Mouse (Mus musculus) ovary, postnatal 36 days (tissue): ENCODE data around the gene 4933400A11Rik.

Source experiments
- DNase-seq: peaks from one replicate; pipeline ENCODE4 v3.0.0; 2022; ENCODE audit warnings: low spot score, mixed read lengths

Gene 4933400A11Rik

GRCm38 (mm10) chrX:169779535-169779934 is at the start of gene 4933400A11Rik:
TSS of gene 4933400A11Rik (minus strand) at chrX:169779635.
- DNase-seq, result no peak

- no peak for DNase-seq
Observed at GRCm38 (mm10) chrX:169828136-169828535, 48.7 kb upstream of the 4933400A11Rik start.

- DNase-seq, result no peak
Observed at GRCm38 (mm10) chrX:169827720-169828119, 48.3 kb upstream of the 4933400A11Rik start.

- DNase-seq, result no peak
Observed at GRCm38 (mm10) chrX:169826947-169827346, 47.5 kb upstream of the 4933400A11Rik start.

DNA sequence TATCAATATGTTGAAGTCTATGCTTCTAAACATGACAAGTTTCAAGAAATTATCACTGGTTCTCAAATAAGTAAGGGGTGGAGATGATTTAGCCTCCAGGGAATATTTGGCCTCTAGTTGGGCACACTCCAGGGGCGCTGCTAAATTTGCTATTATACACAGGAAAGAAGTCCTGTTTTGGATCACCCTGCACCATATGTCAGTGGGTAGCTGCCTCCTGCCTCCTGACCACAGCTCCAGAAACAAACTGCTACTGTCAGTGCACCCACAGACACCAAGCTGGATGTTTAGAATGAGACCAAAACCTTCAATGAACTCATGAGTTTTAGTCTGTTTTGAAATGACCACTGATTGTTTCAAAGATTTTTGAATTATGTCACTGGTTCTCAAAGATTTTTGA is 34.2 kb upstream of the 4933400A11Rik start:
- DNase-seq, result no peak

- DNase-seq, result no peak
Observed at GRCm38 (mm10) chrX:169811783-169812182, 32.3 kb upstream of the 4933400A11Rik start.

DNA sequence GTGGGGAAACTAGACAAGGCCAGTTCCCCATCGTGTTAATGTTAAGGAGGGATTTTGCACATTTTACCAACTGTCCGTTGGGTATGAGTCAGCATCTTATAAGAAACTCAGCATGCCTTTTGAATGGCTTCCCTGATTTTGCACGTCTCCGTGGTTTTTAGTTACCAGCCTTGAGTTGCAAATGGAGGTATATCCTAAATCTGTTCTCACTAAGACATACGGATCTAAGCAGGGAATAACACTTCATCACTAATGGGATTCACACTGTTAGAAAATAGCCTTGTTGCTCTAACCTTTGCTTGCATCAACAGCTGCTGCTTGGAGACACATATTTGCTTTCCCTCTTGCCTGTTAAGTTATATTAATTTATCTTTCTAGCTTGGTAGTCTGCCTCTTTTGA is 31.9 kb upstream of the 4933400A11Rik start:
- no peak for DNase-seq

DNA sequence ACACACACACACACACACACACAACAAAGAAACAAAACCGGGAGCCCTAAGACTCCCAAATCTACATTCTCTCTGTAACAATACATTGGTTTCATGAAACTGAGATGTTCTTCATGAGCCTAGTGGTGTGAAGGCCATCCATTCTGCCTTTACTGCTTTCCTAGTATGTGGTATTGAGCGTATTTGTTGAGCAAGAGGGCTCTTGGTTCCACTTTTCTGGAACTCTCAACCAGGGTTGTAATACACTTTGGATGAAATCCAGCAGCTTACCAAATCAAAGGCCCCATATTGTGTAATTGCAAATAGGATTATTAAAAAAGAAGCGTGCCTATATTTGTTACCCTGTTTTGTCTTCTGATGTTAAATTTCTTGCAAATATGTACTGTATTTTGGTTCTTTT is 28.3 kb upstream of the 4933400A11Rik start:
- DNase-seq, result no peak

DNA sequence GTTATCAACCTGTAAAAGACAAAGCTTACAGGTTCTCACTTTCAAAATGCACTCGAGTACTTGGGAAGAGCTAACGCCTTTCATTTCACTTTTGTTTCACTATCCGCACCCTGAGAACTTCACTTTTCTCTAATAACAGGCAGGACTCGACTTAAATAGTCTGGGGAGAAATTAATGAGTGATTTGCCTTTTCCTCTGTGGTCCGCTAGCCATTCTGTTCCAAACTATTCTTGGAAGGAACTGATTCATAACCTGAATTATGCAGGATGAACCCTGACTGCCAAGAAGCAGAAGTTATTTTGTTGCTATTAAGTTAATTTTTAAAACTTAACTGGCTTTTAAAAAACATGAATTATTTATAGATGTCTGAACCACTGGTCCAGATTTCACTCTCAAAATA is 26.4 kb upstream of the 4933400A11Rik start:
- DNase-seq, result no peak

DNA sequence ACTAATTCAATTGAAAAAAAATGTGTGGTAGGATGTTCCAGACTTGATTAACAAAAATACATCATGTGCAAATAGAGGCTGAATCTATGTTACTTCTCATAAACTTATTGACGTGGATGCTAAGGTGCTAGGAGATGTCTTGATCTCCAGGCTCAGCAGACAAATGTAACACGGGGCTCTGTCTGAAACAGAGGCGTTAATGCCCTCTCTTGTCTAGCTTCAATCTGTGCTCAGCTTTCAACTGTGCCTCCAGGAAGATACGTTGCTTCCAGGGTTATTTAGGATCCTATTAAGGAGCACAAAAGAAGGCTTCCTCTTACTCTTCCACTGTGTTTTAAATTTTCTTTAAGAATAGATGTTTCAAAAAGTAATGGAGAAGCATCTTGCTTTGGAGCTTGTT is 20.8 kb upstream of the 4933400A11Rik start:
- no peak for DNase-seq

DNA sequence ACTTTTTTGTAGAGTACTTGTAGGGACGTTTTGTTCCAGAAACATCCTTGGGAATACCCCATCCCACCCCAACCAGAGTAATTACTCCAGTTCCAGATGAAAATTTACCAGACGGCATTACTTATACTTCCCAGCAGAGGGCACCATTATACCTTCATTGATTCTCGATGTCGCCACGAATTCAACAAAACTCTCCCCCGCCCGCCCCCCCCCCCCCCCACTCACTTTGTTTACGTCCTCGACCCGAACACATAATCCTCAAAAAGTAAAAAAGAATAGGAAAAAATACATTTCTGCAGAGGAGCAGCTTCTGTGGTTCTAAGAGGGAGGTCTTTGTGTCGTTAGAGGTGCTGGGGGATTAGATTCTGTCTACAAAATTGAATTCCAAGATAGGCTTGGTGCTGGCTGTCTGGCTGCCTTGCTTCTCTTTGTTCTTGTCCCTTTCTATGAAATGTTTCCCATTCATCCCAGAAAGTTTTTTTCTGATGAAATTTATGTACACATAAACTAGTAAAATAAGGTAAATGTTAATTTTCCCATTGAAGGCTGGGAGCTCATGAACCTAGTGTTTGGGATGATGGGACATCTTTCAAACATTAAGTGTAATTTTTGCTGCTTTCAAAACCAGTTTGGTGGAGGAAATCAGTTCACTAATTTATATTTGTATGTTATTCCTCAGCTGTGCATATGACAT is 19.7 kb upstream of the 4933400A11Rik start:
- no peak for DNase-seq

GRCm38 (mm10) chrX:169797148-169797547 is 17.7 kb upstream of the 4933400A11Rik start:
- DNase-seq, result no peak

- no peak for DNase-seq
Observed at GRCm38 (mm10) chrX:169794831-169795311, 15.4 kb upstream of the 4933400A11Rik start.

DNA sequence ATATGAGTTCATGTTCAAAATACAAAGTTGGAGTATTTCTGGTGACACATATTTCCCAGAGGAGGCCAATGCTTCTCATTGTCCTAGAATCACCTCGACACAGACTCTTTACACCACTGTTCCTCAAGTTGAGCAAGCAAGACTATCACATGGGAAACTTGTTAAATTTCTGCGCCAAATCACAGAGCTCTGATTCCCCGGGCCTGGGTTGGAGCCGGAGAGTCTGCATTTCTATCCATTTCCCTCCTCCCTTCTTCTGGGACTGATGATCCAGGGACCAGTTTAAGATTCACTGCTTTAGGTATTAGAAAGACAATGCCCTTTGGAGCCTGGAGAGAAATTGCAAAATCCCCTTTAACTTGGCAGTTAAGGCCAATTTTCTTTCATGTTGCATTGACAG is 15.0 kb upstream of the 4933400A11Rik start:
- DNase-seq, result no peak

GRCm38 (mm10) chrX:169792879-169793278 is 13.4 kb upstream of the 4933400A11Rik start:
- no peak for DNase-seq

GRCm38 (mm10) chrX:169789702-169790101 is 10.3 kb upstream of the 4933400A11Rik start:
- DNase-seq, result no peak

DNA sequence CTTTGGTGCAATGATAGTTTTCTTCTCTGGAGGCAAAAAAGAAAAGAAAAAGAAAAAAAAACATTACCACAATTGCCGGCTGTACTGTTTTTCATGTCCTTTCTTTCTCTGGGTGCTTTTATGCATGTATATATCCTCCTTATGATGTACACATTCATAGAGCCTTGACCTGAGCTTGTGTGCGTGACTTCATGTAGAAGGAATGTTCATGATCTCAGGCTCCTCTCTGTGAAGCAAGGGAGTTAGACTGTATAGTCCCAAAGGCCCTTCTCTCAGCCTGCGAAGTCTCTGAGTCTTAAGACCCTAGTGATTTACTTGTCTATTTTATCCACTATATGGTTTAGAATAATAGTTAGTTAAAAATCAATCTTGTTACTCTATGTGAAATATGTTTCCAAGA is 21.4 kb downstream of the 4933400A11Rik start:
- no peak for DNase-seq

GRCm38 (mm10) chrX:169735387-169735969 is 44.0 kb downstream of the 4933400A11Rik start:
- no peak for DNase-seq
